Mouse (Mus musculus) hindbrain, embryonic 16.5 days (tissue): Measurements from ENCODE around the gene Gfi1b. TPM values are rescaled to one million over a fixed set of nuclear protein-coding genes. Genes with fewer than 3 reads are reported as not detected.

Experiments used
- ATAC-seq: fragments of 200-750 bp; cut with Nextera tagmentation; 2 replicates; pipeline ENCODE4 v1.8.0; 2017; ENCODE audit warnings: moderate TSS enrichment, moderate library complexity
- H3K27ac ChIP-seq: fragments of 300-500 bp; sonication (generic); 2 replicates; pipeline ENCODE4 v1.5.1; 2014; ENCODE audit warnings: low read depth, mild to moderate bottlenecking, control low read depth, low read length, moderate library complexity
- H3K27me3 ChIP-seq: fragments of 300-500 bp; sonication (generic); replicated peaks from 2 replicates; pipeline ENCODE4 v1.6.1; 2014; ENCODE audit warnings: low read length; ENCODE audit not compliant: control insufficient read depth, insufficient read depth
- H3K36me3 ChIP-seq: fragments of 300-500 bp; sonication (generic); 2 replicates; pipeline ENCODE4 v1.6.1; 2014; ENCODE audit warnings: mild to moderate bottlenecking, low read length, moderate library complexity, mixed read lengths; ENCODE audit not compliant: control insufficient read depth, insufficient read depth
- H3K4me1 ChIP-seq: fragments of 300-500 bp; sonication (generic); 2 replicates; pipeline ENCODE4 v1.6.1; 2014; ENCODE audit warnings: low read depth, low read length; ENCODE audit not compliant: control insufficient read depth, insufficient read depth
- H3K4me2 ChIP-seq: fragments of 300-500 bp; sonication (generic); 2 replicates; pipeline ENCODE4 v1.6.1; 2014; ENCODE audit warnings: mild to moderate bottlenecking, low read length, control low read depth, moderate library complexity
- H3K4me3 ChIP-seq: fragments of 300-500 bp; sonication (generic); 2 replicates; pipeline ENCODE4 v1.5.1; 2014; ENCODE audit warnings: mild to moderate bottlenecking, low read length, control low read depth, moderate library complexity
- H3K9ac ChIP-seq: fragments of 300-500 bp; sonication (generic); 2 replicates; pipeline ENCODE4 v1.6.1; 2014; ENCODE audit warnings: low read depth, mild to moderate bottlenecking, control low read depth, low read length, moderate library complexity
- H3K9me3 ChIP-seq: fragments of 300-500 bp; sonication (generic); 2 replicates; pipeline ENCODE4 v1.6.1; 2014; ENCODE audit warnings: mild to moderate bottlenecking, low read length, moderate library complexity; ENCODE audit not compliant: control insufficient read depth
- WGBS: fragments of 180-500 bp; shearing (Covaris S2); extraction: QIAGEN DNeasy Blood & Tissue Kit; methylation state at CpG from one replicate; pipeline ENCODE4 v1.1.7; 2014; 5-methylcytosine and 5-hydroxymethylcytosine counted together
- polyA plus RNA-seq: library from polyadenylated mRNA; unstranded; fragments of >200 nt; fragmentation: Nextera tagmentation; extraction: Ambion mirVana; gene quantifications from 2 replicates; pipeline ENCODE4 v1.2.1, GENCODE M21; 2015

The Gfi1b gene
- polyA plus RNA-seq, 1 experiment from 2014 or later: not detected

DNA sequence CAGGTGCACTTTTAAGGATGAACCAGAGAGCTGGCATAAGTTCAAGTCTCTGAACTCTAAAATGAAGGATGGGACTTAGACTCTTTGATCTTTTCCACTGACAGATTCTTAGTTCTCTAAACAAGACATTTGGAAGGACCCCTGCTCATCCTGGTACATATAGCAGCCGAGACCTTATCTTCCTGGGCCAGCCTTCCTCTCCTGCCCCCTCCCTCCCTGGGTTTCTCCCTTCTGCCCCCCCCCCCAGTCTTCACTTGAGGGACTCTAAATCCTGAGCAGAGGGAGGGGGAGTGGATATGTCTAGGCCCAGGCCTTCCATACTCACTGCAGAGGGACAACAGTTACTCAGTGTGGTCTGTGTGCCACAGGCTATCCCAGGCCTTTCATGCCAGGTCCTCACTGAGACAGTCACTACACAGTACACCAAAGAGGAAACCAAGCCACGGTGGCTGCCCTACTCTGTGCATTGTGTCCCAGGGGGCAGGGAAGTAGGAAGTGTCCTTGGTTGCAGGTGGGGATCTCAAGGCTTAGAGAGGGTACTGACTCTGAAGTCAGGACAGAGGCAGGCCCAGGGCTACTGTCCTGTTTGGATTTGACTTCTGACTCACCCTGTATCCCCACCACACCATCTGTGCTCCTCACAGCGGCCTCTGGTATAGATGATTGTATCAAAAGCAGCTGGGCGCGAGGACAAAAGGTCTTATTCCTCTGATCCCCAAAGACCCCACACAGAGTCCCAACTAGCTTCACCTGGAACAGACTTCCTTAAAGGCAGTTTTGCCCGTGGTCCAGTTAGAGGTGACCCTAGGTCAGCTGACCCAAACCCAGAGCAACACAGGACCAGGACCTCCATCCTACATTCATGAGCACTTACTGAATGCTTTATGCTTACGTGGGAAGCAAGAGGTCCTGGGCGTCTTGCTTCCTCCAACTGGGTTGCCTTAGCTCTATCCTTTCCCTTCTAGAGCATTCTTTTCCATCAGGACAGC is 4.0 kb downstream of the Gfi1b start:
- Histone ChIP-seq H3K4me3 (no peak overlapping the region), H3K36me3 (no peaks in the 10 kb centered on the region), H3K9ac (no peak overlapping the region), H3K4me2 (no peak overlapping the region), H3K9me3 (no peaks in the 10 kb centered on the region), H3K27me3 (peaks cover 6% of the 10 kb centered on the region), H3K4me1 (no peaks in the 10 kb centered on the region), H3K27ac (no peak overlapping the region)
- WGBS: 79% methylated on average over 8 of the region's 8 CpGs
- ATAC-seq: no peak

DNA sequence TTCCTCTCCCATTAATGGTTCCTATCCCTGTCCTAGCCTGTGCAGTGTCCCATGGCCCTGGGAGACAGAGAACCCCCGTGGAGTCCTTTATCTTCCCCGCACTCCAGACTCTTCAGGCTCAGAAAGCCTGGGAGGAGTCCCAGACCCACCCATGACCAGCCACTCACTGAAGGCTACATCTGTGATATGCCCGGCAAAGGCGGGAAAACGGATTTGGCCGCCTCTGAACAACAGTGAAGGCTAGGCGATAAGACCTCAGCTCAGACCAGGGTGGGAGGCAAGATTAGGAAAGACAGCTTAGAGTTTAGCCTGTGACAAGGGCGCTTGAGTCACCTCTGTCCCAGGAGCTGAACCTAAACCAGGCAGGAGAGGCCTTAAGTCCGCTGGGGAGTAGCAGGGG is 4.9 kb downstream of the Gfi1b start:
- Histone ChIP-seq H3K4me2 (no peak overlapping the region), H3K27ac (no peak overlapping the region), H3K4me3 (no peak overlapping the region), H3K9me3 (no peaks in the 10 kb centered on the region), H3K4me1 (no peaks in the 10 kb centered on the region), H3K36me3 (no peaks in the 10 kb centered on the region), H3K9ac (no peak overlapping the region), H3K27me3 (peaks cover 6% of the 10 kb centered on the region)
- ATAC-seq: no peak
- WGBS: 81% methylated on average over 9 of the region's 9 CpGs

DNA sequence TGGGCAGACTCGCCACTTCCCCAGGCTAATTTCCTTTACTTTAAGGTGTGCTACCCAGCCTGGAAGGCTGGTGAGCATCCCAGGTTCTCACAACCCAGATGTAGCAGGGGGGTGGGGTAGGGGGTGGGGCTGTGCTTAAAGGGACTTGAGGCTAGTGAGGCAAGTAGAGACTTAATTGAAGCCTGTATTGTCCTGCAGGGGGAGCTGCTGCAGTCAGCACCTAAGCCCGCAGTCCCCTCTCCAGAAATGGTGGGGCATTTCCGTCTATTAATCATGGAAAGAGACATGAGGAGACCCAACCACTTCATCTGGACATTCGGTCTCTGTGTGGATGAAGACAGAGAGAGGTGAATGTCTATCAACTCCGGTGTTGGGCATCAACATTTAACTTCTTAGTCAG is 5.4 kb downstream of the Gfi1b start:
- Histone ChIP-seq H3K9ac (no peak overlapping the region), H3K4me1 (no peaks in the 10 kb centered on the region), H3K9me3 (no peaks in the 10 kb centered on the region), H3K27me3 (peaks cover 6% of the 10 kb centered on the region), H3K4me3 (no peak overlapping the region), H3K27ac (no peak overlapping the region), H3K4me2 (no peak overlapping the region), H3K36me3 (no peaks in the 10 kb centered on the region)
- 31% methylated on average over 5 of the region's 5 CpGs for WGBS
- no peak for ATAC-seq

DNA sequence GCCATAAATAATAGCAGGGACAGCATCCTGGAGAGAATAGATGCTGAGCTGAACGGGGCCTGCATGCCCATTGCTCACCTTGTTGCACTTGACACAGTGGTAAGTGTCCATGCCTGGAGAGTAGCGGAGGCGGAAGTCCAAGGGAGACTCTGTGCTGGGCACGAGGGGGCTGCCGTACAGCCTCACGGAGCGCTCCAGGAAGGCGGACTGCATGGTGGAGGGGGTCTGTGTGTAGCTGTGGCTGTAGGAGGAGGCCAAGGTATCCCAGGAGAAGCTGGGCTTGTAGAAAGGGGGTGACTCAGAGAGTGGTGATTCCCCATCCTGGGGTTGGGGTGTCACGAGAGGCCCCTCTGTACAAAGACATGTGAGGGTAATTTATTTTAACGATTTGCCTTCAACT is 8.2 kb downstream of the Gfi1b start:
- no peaks in the 10 kb centered on the region for H3K27me3 ChIP-seq
- no peak for ATAC-seq
- H3K4me1 ChIP-seq: no peaks in the 10 kb centered on the region
- no peak overlapping the region for H3K9ac ChIP-seq
- H3K9me3 ChIP-seq: no peaks in the 10 kb centered on the region
- no peak overlapping the region for H3K27ac ChIP-seq
- no peaks in the 10 kb centered on the region for H3K36me3 ChIP-seq
- H3K4me3 ChIP-seq: no peak overlapping the region
- H3K4me2 ChIP-seq: no peak overlapping the region
- 89% methylated on average over 10 of the region's 10 CpGs for WGBS

DNA sequence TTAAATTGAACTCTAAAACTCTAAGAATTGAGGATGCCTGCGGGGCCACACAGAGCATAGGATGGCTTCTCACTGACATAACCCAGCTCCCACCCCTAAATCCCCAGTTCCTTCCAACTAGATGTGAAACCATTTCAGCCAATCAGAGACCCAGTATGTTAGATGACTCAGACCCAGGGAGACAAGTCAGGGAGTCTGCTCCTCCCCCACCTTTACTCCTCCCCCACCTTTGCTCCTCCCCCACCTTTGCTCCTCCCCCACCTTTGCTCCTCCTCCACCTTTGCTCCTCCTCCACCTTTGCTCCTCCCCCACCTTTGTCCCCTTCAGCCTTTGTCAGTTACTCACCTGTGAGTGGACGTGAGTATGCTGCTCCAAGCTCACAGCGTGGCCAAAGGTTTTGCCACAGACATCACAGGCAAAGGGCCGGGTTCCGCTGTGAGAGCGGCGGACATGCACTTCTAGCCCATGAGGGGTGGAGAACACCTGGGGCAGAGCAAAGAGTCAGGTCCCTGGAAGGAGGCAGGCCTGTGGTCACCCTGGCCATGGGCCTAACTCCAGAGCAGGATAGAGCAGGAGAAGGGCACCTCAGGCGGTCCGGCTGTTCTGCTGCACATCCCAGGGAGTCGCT is 9.2 kb downstream of the Gfi1b start:
- H3K27ac ChIP-seq: no peak overlapping the region
- no peak overlapping the region for H3K4me3 ChIP-seq
- no peak for ATAC-seq
- H3K9ac ChIP-seq: no peak overlapping the region
- no peaks in the 10 kb centered on the region for H3K36me3 ChIP-seq
- H3K4me2 ChIP-seq: no peak overlapping the region
- 64% methylated on average over 10 of the region's 10 CpGs for WGBS
- H3K27me3 ChIP-seq: no peaks in the 10 kb centered on the region
- no peaks in the 10 kb centered on the region for H3K4me1 ChIP-seq
- no peaks in the 10 kb centered on the region for H3K9me3 ChIP-seq

DNA sequence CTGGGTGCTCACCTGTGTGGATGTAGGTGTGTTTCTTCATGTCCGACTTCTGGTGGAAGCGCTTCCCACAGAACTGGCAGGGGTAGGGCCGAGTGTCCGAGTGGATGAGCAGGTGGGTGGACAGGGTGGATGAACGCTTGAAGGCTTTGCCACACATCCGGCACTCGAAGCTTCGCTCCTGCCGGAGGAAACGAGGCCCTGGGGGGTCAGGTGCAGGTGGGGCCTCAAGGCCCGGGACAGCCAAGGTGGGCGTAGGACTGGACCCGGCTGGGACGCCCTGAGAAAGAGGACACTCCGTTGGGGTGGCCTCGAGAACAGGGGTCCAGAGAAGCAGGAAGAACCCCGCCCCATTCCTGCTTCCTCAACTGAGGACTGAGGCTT is 10.4 kb downstream of the Gfi1b start:
- no peak overlapping the region for H3K4me3 ChIP-seq
- no peaks in the 10 kb centered on the region for H3K4me1 ChIP-seq
- H3K4me2 ChIP-seq: no peak overlapping the region
- no peak overlapping the region for H3K27ac ChIP-seq
- no peaks in the 10 kb centered on the region for H3K9me3 ChIP-seq
- no peak overlapping the region for H3K9ac ChIP-seq
- H3K36me3 ChIP-seq: no peaks in the 10 kb centered on the region
- no peak for ATAC-seq
- 82% methylated on average over 17 of the region's 17 CpGs for WGBS
- H3K27me3 ChIP-seq: no peaks in the 10 kb centered on the region

DNA sequence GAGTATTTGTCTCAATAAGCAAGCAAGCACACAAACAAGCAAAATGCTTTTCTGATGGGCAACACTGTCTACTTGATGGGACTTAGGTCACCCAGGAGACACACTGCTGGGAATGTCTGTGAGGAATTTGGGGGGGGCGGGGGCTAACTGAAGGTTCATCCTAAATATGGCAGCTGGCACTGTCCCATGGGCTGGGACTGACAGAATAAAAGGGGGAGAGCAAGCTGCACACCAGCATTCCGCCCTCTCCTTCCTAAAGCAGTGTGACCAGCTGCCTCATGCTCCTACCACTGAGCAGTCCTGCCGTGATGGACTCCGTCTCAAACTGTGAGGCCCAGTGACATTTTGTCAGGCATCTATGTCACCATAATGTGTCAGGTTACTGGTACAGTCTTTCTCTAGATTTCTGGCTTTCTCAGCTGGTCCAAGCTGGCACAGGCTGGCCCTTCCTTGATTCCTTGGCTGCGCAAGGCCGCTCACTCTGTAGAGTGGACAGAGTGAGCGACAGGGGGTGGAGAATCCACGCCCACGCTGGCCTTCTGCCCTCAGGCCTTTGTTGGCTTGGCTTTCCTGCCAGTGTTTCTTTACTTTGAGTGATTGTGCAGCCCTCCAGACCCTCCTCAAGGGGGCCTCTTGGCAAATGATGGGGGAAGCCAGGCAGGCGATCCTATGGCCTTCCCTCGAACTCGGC is 10.9 kb downstream of the Gfi1b start:
- ATAC-seq: no peak
- H3K4me2 ChIP-seq: no peak overlapping the region
- H3K4me3 ChIP-seq: no peak overlapping the region
- no peaks in the 10 kb centered on the region for H3K36me3 ChIP-seq
- 52% methylated on average over 12 of the region's 12 CpGs for WGBS
- no peak overlapping the region for H3K27ac ChIP-seq
- no peaks in the 10 kb centered on the region for H3K27me3 ChIP-seq
- H3K4me1 ChIP-seq: no peaks in the 10 kb centered on the region
- H3K9me3 ChIP-seq: no peaks in the 10 kb centered on the region
- H3K9ac ChIP-seq: no peak overlapping the region

DNA sequence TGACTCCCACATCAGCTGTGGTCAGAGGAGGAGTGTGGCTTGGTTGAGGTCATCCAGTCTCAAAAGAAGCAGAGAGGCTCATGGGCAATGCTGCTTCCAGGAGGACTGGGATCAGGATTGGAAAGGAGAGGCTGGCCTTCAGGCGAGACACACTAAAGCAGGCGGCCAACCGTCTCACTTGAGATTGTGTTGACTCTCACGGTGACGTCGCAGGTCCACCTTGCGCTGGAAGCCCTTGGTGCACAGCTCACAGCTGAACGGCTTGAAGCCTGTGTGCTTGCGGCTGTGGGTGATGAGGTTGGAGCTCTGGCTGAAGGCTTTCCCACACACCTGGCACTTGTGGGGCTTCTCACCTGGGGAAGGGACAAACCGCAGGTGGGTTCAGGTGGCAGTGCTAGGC is 11.9 kb downstream of the Gfi1b start:
- Histone ChIP-seq H3K36me3 (no peaks in the 10 kb centered on the region), H3K27me3 (no peaks in the 10 kb centered on the region), H3K4me1 (no peaks in the 10 kb centered on the region), H3K27ac (no peak overlapping the region), H3K9ac (no peak overlapping the region), H3K9me3 (no peaks in the 10 kb centered on the region), H3K4me3 (no peak overlapping the region), H3K4me2 (no peak overlapping the region)
- WGBS: 90% methylated on average over 10 of the region's 10 CpGs
- no peak for ATAC-seq
